Mouse (Mus musculus): ENCODE measurements at regions not wholly inside any gene's neighbourhood (a gene's known extent, or its start where the extent isn't known, plus 50 kb on each side); places are given as distances from the start of the nearest gene placed in this dataset.
"Not testable (repeated sequence)": the region's sequence is repeated elsewhere in the genome, so short reads cannot be mapped to it uniquely, and the experiment has no call there.

- intact Hi-C loops (cut with DNase I) = no loop called here
- DNase-seq = no peak
These were observed 143.0 kb upstream of the Kcng1 start for GRCm38 (mm10) chr2:168424277-168425099.

GRCm38 (mm10) chr2:168423551-168423950 is 142.0 kb upstream of the Kcng1 start:
- intact Hi-C loops (cut with DNase I) = no loop called here
- no peak for DNase-seq

DNA sequence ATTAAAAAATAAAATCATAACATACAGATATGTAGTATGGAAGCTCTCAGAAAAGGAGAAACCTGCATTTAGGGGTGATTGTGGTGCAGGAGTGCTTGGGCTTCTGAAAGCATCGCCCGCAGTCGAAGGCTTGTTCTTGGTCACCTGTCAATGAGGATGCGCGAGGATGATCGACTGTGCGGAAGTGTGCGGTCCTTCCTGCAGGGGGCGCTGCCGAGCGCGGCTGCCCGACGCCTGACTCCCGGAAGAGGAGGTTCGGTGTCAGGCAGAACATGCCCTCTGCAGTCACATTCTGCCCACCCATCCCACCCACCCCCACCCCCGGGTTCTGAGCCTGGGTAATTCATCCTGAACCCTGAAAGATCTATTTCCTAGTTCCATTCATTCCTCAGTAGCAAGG is 133.6 kb upstream of the Kcng1 start:
- intact Hi-C loops (cut with DNase I) = no loop called here
- no peak for DNase-seq

GRCm38 (mm10) chr2:168414110-168414872 is 132.8 kb upstream of the Kcng1 start:
- intact Hi-C loops (cut with DNase I) = no loop called here
- DNase-seq = no peak

DNA sequence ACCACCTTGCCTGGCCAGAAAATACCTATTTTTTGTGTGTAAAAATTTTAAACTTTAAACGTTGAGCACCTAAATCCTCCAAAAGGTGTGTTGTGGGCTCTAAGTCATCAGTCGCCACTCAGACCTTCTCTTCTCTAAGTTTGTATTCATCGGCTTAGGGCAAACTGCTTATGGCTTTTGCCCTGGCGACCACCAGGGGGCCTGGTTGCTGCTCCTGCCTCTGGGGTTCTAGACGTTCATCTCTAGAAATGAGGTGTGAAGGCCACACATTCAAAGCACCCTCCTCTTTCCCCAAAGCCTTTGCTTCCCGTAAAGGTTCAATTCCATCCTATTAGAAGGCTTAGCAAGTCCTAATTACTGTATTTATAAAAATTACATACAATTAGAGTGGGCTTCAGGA is 131.3 kb upstream of the Kcng1 start:
- intact Hi-C loops (cut with DNase I) = no loop called here
- no peak for DNase-seq

DNA sequence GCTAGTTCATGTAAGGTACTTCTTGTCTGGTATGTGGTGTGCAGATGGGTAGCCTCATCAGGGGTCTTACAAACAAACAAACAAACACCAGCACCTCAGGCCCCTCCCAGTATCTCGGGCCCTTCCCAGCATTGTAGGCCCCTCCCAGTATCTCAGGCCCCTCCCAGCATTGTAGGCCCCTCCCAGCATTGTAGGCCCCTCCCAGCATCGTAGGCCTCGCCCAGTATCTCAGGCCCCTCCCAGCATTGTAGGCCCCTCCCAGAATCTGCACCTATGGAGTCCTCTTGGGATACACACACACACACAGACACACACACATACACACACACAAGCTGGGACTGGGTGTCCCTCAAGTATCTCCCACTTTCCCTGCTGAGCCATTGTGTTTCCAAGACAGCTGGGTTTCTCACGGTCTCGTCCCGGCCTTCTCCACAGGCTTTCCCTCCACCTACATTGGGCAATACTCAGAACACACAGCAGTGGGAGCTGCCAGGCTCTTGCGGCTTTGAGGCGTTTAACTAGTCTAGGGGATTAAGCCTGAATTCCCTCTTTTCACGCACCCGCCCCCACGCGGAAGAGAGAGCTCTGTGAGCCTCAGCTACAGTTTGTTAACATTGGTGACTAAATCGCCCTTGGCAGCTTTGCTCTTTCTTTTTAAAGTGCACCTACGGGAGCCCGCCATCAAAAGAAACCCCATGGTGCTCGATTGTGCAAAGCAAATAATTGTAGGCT is 121.4 kb upstream of the Kcng1 start:
- DNase-seq = no peak
- intact Hi-C loops (cut with DNase I) = no loop called here

- DNase-seq = no peak
- intact Hi-C loops (cut with DNase I) = no loop called here
These were observed 117.7 kb upstream of the Kcng1 start for GRCm38 (mm10) chr2:168399088-168399709.

- intact Hi-C loops (cut with DNase I) = no loop called here
- DNase-seq = no peak
These were observed 114.8 kb upstream of the Kcng1 start for GRCm38 (mm10) chr2:168396316-168396715.

- no peak for DNase-seq
- intact Hi-C loops (cut with DNase I) = no loop called here
These were observed 111.8 kb upstream of the Kcng1 start for GRCm38 (mm10) chr2:168393341-168393740.

GRCm38 (mm10) chr2:168392171-168392570 is 110.6 kb upstream of the Kcng1 start:
- intact Hi-C loops (cut with DNase I); DNase-seq: not testable (repeated sequence)

DNA sequence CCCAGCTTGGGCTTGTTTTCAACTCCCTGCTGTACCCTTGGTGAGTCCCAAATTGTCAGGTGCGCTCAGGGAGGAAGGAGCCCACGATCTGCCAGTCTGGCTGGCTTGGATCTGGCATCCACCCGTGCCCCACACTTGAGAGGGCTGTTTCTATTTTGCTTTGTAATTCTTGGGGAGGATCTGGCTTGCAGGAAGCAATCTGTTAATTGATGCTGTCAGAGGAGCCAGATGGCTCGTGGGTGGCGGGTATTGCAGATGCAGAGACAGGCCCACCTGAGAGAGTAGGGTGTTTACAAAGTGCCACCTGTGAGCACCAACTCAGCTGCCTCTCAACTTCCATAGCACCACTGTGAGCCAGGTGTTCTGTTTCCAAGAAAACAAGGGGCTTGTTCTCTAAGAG is 99.1 kb upstream of the Kcng1 start:
- intact Hi-C loops (cut with DNase I) = no loop called here

GRCm38 (mm10) chr2:168372356-168372755 is 90.8 kb upstream of the Kcng1 start:
- no peak for DNase-seq
- intact Hi-C loops (cut with DNase I) = no loop called here

More for the DNA sequence above, 99.1 kb upstream of the Kcng1 start:
- DNase-seq = no peak

DNA sequence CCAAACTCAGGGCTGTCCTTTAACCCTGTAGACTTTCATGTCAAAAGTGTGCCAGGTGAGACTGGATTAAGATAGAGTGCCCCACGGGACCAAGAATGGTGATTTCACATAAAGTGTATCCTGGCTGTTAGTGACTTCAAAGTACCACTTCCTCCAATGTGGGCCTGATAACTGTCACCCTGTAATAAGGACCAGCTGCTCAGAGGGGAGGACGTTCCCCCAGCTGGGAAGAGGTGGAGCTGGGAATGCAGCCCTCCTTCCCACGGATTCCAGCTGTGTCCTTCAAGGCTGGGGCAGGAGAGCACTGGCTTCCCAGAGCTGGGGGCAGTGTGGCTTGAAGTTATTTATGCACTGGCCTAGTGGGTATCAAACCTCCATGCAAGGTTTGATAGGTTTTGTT is 89.7 kb upstream of the Kcng1 start:
- intact Hi-C loops (cut with DNase I) = no loop called here
- DNase-seq = no peak

- DNase-seq = no peak
- intact Hi-C loops (cut with DNase I) = no loop called here
These were observed 77.7 kb upstream of the Kcng1 start for GRCm38 (mm10) chr2:168359200-168359599.

DNA sequence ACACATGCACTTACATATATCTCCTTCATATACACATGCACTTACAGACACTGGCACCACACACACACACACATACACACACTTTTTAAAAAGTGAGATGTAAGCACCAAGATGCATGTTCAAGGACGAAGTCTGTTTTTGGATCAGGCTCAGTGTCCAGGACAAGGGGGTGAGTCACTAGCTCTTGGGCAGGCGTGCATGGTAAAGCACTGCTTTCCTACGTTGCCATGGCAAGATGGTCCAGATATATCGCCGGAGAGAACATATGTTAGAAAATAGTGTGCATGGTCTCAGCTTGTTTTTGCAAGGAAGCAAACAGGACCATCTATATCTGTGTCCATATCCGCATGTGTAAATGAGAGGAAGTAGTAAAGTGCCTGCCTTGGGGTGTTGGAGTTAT is 77.0 kb upstream of the Kcng1 start:
- intact Hi-C loops (cut with DNase I) = no loop called here
- DNase-seq = no peak

DNA sequence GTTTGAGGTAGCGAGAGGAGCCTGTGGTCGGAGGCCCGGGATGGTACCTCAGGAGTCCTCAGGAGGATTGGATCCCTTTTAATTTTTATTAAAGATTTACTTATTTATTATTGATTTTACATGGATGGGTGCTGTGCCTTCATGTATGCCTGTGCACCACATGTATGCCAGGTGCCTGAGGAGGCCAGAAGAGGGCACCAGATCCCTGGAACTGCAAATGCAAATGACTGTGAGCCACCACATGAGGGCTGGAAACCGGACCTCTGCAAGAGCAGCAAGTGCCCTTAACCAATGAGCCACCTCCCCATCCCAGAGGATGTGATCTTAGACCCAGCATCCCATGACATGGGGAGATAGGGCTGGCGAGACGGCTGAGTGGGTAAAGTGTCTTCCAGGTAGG is 76.3 kb upstream of the Kcng1 start:
- no peak for DNase-seq
- intact Hi-C loops (cut with DNase I) = no loop called here

- intact Hi-C loops (cut with DNase I) = no loop called here
- DNase-seq = no peak
These were observed 72.9 kb upstream of the Kcng1 start for GRCm38 (mm10) chr2:168354397-168354796.

GRCm38 (mm10) chr2:168352626-168353025 is 71.1 kb upstream of the Kcng1 start:
- DNase-seq = no peak
- intact Hi-C loops (cut with DNase I) = no loop called here

GRCm38 (mm10) chr2:168352194-168352593 is 70.7 kb upstream of the Kcng1 start:
- DNase-seq = no peak
- intact Hi-C loops (cut with DNase I) = no loop called here

DNA sequence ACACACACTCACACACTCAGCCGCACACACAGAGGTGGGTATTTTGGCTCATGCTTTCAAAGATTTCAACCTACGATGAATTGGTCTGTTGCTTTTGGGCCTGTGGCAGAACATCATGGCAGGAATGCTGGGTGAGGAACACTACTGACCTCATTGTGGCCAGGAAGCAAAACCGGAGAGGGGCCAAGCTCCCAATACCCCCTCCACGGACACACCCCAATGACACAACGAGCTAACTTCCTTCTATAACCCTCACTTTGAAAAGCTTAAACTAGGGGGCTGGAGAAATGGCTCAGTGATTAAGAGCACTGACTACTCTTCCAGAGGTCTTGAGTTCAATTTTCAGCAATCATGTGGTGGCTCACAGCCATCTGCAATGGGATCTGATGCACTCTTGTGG is 63.8 kb upstream of the Kcng1 start:
- no peak for DNase-seq
- intact Hi-C loops (cut with DNase I) = no loop called here

DNA sequence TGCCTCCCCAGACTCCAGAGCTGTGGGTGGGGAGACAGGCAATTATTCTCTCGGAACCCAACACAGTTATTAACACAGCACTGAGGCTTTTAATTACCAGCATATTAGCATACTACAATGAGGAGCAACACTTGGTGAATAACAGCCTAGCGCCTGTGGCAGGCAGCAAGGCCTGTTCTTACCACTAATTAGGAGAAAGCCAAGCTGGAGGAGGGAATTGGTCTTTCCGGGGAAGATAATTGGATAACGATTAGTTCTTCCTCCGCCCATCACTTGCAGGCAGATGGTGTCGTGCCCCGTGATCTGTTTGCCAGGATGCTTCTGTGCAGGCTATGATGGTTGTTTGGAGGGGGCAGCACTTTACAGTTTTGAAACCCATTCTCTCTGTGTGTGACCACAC is 62.2 kb upstream of the Kcng1 start:
- intact Hi-C loops (cut with DNase I) = no loop called here
- DNase-seq = no peak

Data from heart, postnatal 36 days (tissue).